Mouse (Mus musculus) midbrain, postnatal 0 days (tissue): Measurements from ENCODE around the gene Crybg3. TPM values are rescaled to one million over a fixed set of nuclear protein-coding genes. Genes with fewer than 3 reads are reported as not detected.

Experiments
- ATAC-seq: fragments of 200-750 bp; cut with Nextera tagmentation; 2 replicates; pipeline ENCODE4 v1.8.0; 2017; ENCODE audit warnings: moderate number of reproducible peaks, mild to moderate bottlenecking, moderate TSS enrichment, moderate library complexity; ENCODE audit not compliant: low FRiP score
- DNase-seq: peaks from one replicate; pipeline ENCODE4 v3.0.0-alpha.2; 2015; ENCODE audit warnings: low spot score
- H3K27ac ChIP-seq: fragments of 300-500 bp; sonication (generic); 2 replicates; pipeline ENCODE4 v1.5.1; 2014; ENCODE audit warnings: low read depth, mild to moderate bottlenecking, low read length, mixed read lengths
- H3K27me3 ChIP-seq: fragments of 300-500 bp; sonication (generic); 2 replicates; pipeline ENCODE4 v1.6.1; 2014; ENCODE audit warnings: low read length, control low read depth, mixed read lengths; ENCODE audit not compliant: insufficient read depth
- H3K36me3 ChIP-seq: fragments of 300-500 bp; sonication (generic); 2 replicates; pipeline ENCODE4 v1.6.1; 2014; ENCODE audit warnings: low read length, control low read depth, mixed read lengths; ENCODE audit not compliant: insufficient read depth
- H3K4me1 ChIP-seq: fragments of 300-500 bp; sonication (generic); 2 replicates; pipeline ENCODE4 v1.6.1; 2014; ENCODE audit warnings: mild to moderate bottlenecking, control low read depth, antibody characterized with exemption, low read length, mixed read lengths; ENCODE audit not compliant: insufficient read depth
- H3K4me2 ChIP-seq: fragments of 300-500 bp; sonication (generic); 2 replicates; pipeline ENCODE4 v1.6.1; 2014; ENCODE audit warnings: low read depth, mild to moderate bottlenecking, low read length, mixed read lengths; ENCODE audit not compliant: poor library complexity, severe bottlenecking
- H3K4me3 ChIP-seq: fragments of 300-500 bp; sonication (generic); 2 replicates; pipeline ENCODE4 v1.5.1; 2014; ENCODE audit warnings: low read depth, mild to moderate bottlenecking, low read length, moderate library complexity
- H3K9ac ChIP-seq: fragments of 300-500 bp; sonication (generic); replicated peaks from 2 replicates; pipeline ENCODE4 v1.6.1; 2014; ENCODE audit warnings: mild to moderate bottlenecking, low read length, moderate library complexity, mixed read lengths; ENCODE audit not compliant: poor library complexity, severe bottlenecking
- H3K9me3 ChIP-seq: fragments of 300-500 bp; sonication (generic); 2 replicates; pipeline ENCODE4 v1.6.1; 2016; ENCODE audit warnings: low read length, control low read depth
- CTCF ChIP-seq: IDR thresholded peaks from 2 replicates; pipeline ENCODE4 v1.5.1; 2016; ENCODE audit warnings: antibody characterized with exemption, mild to moderate bottlenecking
- WGBS: fragments of 180-500 bp; shearing (Covaris S2); extraction: QIAGEN DNeasy Blood & Tissue Kit; methylation state at CpG from one replicate; pipeline ENCODE4 v1.1.7; 2014; 5-methylcytosine and 5-hydroxymethylcytosine counted together
- polyA plus RNA-seq: library from polyadenylated mRNA; unstranded; fragments of >200 nt; fragmentation: Nextera tagmentation; extraction: Ambion mirVana; gene quantifications from 2 replicates; pipeline ENCODE4 v1.2.1, GENCODE M21; 2015
- total RNA-seq: library from RNA; depleted of rRNA; stranded (reverse); fragments of >200 nt; gene quantifications from 2 replicates; pipeline ENCODE4 v1.2.3, GENCODE M21; 2014; rRNA removed

The Crybg3 gene
- total and polyA plus RNA-seq, 2 experiments from 2014 or later, result 1.1 to 4.0 TPM

- H3K9ac ChIP-seq, result no peak overlapping the region
These were observed 151.7 kb downstream of the Crybg3 start for GRCm38 (mm10) chr16:59449092-59449491.

GRCm38 (mm10) chr16:59448181-59448580 is 152.6 kb downstream of the Crybg3 start:
- 78% methylated on average over 1 of the region's 1 CpGs for WGBS
- no peaks in the 10 kb centered on the region for H3K4me1 ChIP-seq
- no peak overlapping the region for H3K4me3 ChIP-seq
- no peak overlapping the region for H3K9ac ChIP-seq
- no peak overlapping the region for H3K27ac ChIP-seq
- DNase-seq (no peak), ATAC-seq (no peak)
- TF ChIP-seq CTCF, result no peak
- no peaks in the 10 kb centered on the region for H3K27me3 ChIP-seq
- no peak overlapping the region for H3K4me2 ChIP-seq
- no peaks in the 10 kb centered on the region for H3K36me3 ChIP-seq
- no peaks in the 10 kb centered on the region for H3K9me3 ChIP-seq

More at GRCm38 (mm10) chr16:59449092-59449491, 151.7 kb downstream of the Crybg3 start:
- H3K36me3 ChIP-seq, result no peaks in the 10 kb centered on the region
- ATAC-seq (no peak), DNase-seq (no peak)
- H3K27ac ChIP-seq, result no peak overlapping the region
- no peaks in the 10 kb centered on the region for H3K9me3 ChIP-seq
- no peaks in the 10 kb centered on the region for H3K27me3 ChIP-seq
- H3K4me3 ChIP-seq, result no peak overlapping the region
- no peak overlapping the region for H3K4me2 ChIP-seq
- no peak for TF ChIP-seq CTCF
- no peaks in the 10 kb centered on the region for H3K4me1 ChIP-seq

GRCm38 (mm10) chr16:59444880-59445559 is 155.8 kb downstream of the Crybg3 start:
- H3K27ac ChIP-seq, result no peak overlapping the region
- no peaks in the 10 kb centered on the region for H3K36me3 ChIP-seq
- H3K9ac ChIP-seq, result no peak overlapping the region
- TF ChIP-seq CTCF, result no peak
- ATAC-seq (no peak), DNase-seq (no peak)
- H3K9me3 ChIP-seq, result no peaks in the 10 kb centered on the region
- WGBS, result 82% methylated on average over 7 of the region's 7 CpGs
- H3K27me3 ChIP-seq, result no peaks in the 10 kb centered on the region
- H3K4me2 ChIP-seq, result no peak overlapping the region
- H3K4me3 ChIP-seq, result no peak overlapping the region
- H3K4me1 ChIP-seq, result no peaks in the 10 kb centered on the region

Other genes starting within 250 kb of the Crybg3 start
- not detected in 2 replicates for gene Olfr209, start 237.0 kb downstream of the Crybg3 start, total RNA-seq
- gene Olfr209, start 237.0 kb downstream of the Crybg3 start, polyA plus RNA-seq, result not detected in 2 replicates
- 0.14 and 0.16 TPM in 2 replicates for gene Gabrr3, start 193.6 kb downstream of the Crybg3 start, total RNA-seq
- gene Gabrr3, start 193.6 kb downstream of the Crybg3 start, polyA plus RNA-seq, result not detected in 2 replicates
- 5.1 and 8.6 TPM in 2 replicates for gene Riox2, start 129.2 kb downstream of the Crybg3 start, total RNA-seq
- 11.1 and 11.2 TPM in 2 replicates for gene Riox2, start 129.2 kb downstream of the Crybg3 start, polyA plus RNA-seq
- gene Arl6, start 38.4 kb upstream of the Crybg3 start, total RNA-seq, result 29.2 and 30.7 TPM in 2 replicates
- 62.0 and 63.1 TPM in 2 replicates for gene Arl6, start 38.4 kb upstream of the Crybg3 start, polyA plus RNA-seq